Mouse (Mus musculus): ENCODE results near the gene Atxn7l3.

The Atxn7l3 gene

DNA sequence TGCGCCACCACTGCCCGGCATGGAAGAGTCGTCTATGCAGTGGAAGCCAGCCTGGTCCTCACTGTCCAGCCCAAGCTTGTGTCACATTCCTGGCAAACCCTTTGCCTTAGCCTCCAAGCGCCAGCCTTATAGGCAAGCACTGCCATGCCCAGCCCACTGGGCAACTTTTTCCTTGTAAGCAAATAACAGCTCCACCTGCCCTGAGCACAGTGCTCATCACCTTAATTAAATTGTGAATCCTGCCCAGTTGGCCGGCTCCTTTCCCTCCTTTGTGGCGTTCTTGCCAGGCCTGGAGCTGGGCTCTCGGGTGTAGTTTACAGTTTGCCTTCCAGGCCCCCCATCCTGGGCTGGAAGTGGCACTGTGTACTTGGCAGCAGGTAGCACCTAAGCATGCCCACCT, 33.2 kb downstream of the Atxn7l3 start:
- DNase-seq (ENCODE audit: low read depth, low spot score): no peak

- DNase-seq (ENCODE audit: low read depth, low spot score): peak; percentile 74
Measured at GRCm38 (mm10) chr11:102258521-102258920, 37.9 kb downstream of the Atxn7l3 start.

- DNase-seq (ENCODE audit: low read depth, low spot score): no peak
Measured at GRCm38 (mm10) chr11:102258095-102258494, 38.3 kb downstream of the Atxn7l3 start.

GRCm38 (mm10) chr11:102257514-102257913, 38.9 kb downstream of the Atxn7l3 start:
- DNase-seq (ENCODE audit: low read depth, low spot score): peak; percentile 59

DNA sequence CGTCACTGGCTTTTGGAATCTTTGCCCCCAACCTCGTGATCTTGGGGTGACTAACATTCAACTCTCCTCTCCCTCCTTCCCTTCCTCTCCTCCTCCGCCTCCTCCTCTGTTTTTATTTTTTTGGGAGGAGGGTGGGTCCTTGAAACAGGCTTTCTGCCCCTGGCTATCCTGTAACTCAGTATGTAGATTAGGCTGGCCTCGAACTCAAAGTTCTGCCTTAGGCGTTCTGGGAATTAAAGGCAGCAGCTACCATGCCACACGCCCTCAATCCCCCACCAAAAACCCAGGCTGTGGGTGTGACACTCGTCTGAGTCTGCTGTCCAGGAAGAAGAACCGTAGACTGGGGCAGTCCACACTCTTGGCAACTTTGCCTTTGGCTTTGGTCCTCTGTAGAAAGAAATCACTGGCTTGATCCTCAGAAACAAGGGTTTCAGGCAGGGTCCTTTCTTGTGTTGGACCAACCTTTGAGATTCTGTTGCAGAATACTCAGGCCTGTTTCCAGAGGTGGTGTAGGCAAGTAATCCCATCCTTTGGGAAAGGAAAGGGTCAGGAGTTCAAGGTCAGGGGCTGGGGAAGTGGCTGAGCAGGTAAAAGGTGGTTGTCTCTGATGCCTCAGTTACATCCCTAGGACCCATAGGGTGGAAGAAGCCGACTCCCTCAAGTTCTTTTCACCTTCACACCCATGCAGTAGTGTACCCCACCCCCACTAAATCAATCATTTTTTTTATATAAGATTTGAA, 46.9 kb downstream of the Atxn7l3 start:
- peak; percentile 90 for DNase-seq (ENCODE audit: low read depth, low spot score)

- peak; percentile 97 for DNase-seq (ENCODE audit: low read depth, low spot score)
Measured at GRCm38 (mm10) chr11:102248630-102249230, 47.7 kb downstream of the Atxn7l3 start, which contains the start of gene BC030867. Gene BC030867, plus strand, starts transcription at chr11:102248882.

- DNase-seq (ENCODE audit: low read depth, low spot score): peak; percentile 55
Measured at GRCm38 (mm10) chr11:102246871-102247270, 49.6 kb downstream of the Atxn7l3 start.

DNA sequence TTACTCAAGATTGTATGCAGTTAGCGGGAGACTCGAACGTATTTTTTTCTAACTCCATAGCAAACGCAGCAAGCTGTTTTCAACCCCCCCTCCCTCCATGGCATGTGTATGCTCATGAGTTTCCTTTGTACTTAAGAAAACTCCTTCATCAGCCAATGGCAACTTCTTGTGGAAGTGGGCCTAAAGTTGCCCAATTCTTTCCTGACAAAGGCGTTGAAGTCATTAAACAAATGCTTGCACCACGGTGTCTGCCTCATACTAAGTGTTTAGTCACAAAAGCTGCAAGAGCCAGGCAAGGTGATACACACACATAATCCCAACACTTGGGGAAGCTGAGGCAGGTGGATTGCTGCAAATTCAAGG, 50.2 kb downstream of the Atxn7l3 start:
- no peak for DNase-seq (ENCODE audit: low read depth, low spot score)

DNA sequence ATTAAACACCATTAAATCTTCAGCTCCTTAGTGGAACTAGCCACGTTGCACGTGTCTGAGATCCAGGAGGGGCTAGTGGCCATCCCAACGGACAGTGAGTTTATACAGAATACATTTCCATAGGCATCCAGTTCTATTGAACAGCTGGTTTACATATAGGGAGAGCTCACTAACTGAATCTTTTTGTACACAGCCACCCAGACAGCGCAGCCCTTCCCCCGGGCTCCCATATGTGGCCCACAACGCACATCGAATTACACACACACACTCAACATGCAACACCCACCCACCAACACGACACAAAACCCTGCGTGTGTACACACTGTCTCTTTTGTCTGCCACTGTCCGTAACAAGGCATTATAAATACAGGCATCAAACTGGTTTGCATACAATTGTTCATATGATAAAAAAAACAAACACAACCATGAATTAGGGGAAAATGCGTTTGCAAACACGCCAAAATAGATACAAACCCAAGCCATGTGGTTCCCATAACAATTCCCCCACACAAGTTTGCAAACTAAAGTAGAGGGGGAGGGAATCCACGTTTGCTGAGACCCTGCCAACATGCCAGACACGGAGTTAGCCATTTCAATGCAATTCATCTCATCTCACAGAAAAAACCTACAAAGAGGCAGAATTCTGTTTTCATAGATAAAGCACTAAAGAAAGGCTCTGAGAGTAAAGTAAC, 50.7 kb downstream of the Atxn7l3 start:
- DNase-seq (ENCODE audit: low read depth, low spot score): no peak

- peak; percentile 73 for DNase-seq (ENCODE audit: low read depth, low spot score)
Measured at GRCm38 (mm10) chr11:102244926-102245449, 51.4 kb downstream of the Atxn7l3 start.

- peak; percentile 70 for DNase-seq (ENCODE audit: low read depth, low spot score)
Measured at GRCm38 (mm10) chr11:102241874-102242273, 54.6 kb downstream of the Atxn7l3 start.

DNA sequence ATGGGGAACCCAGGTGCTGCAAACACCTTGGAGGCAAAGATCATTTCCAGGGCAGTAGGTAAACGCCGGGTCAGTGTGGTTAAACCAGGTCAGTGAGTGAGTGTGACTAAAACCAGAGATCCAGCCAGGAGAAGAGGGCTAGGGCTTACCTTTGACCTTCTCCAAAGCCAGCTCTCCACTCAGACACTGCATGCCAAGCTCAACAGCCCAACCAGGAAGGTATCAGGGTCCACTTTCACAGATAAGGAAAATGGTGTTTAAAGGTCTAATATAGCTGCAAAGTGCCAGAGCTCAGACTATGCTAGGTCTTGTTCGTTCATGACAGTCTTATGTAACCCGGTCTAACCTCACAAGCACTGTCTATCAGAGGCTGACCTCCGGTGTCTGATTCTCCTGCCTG, 55.2 kb downstream of the Atxn7l3 start:
- DNase-seq (ENCODE audit: low read depth, low spot score): no peak

- no peak for DNase-seq (ENCODE audit: low read depth, low spot score)
Measured at GRCm38 (mm10) chr11:102240636-102241035, 55.8 kb downstream of the Atxn7l3 start.
